Mouse (Mus musculus): ENCODE measurements around the gene Cpeb3.

DNA sequence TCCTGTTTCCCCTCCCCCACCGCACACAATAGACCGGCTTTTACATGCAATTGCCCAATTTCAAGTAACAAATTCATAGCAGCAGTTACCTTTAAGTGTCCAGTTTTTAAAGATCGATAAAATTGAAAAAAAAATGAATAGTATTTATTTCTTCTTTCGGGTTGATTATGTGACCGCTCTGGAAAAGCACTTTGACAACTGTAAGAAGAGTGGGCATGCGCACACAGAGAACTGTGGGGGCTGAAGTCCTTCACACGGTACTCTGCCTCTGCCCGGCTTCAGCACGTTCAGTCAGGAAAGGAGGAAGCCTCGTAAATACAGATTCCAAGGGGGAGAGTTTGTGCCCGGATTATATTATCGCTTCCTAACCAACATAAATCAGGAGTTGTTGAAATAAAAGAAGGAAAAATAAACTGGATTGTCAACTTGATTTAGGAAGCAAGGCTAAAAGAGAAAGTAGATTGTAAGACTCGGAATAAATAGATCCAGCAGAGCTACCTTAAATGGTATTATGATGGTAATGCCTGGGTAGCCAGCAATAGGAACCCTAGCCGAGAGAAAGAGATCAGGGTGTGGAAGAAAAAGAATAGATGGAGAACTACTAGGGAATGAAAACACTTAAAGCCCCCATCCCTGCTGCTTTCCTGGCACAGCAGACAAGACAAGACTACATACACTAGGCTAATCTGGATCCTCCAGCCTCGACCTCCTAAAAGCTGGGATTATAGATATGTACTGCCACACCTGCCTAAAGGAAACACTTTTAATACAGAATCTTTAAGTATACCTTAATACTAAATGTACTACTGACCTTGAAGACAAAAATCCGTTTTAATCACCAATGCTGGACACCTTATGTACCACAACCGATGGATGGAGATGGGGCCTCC is 30.3 kb downstream of the Cpeb3 start:
- TF ChIP-seq CTCF (IDR thresholded peaks at IDR 0.05; ENCODE audit: borderline replicate concordance, insufficient read depth, low read length): no peak
- no peak for TF ChIP-seq POLR2A (IDR thresholded peaks at IDR 0.05; ENCODE audit: low read depth, low read length)
